Mouse (Mus musculus) stomach, postnatal 0 days (tissue): ENCODE measurements around the gene Auh.

Source experiments
- CTCF ChIP-seq: IDR thresholded peaks from 2 replicates; pipeline ENCODE4 v1.5.1; 2016; ENCODE audit warnings: antibody characterized with exemption, low read depth, mild to moderate bottlenecking, moderate library complexity
- EP300 ChIP-seq: optimal IDR thresholded peaks from 2 replicates; pipeline ENCODE3; 2016; ENCODE audit warnings: antibody characterized with exemption

- TF ChIP-seq CTCF (no peak), EP300 (no peak)
Measured at GRCm38 (mm10) chr13:52973427-52973826, 43.9 kb upstream of the Auh start.
